Mouse (Mus musculus): ENCODE data around the gene Fam53a.

Gene Fam53a

GRCm38 (mm10) chr5:33629301-33629987, at the start of gene Fam53a, which contains the start of gene Gm9903:
Gene Fam53a, minus strand, starts transcription at chr5:33629635.
Gene Gm9903, plus strand, starts transcription at chr5:33629925.
- DNase-seq (ENCODE audit: low read depth): peak; percentile 98

DNA sequence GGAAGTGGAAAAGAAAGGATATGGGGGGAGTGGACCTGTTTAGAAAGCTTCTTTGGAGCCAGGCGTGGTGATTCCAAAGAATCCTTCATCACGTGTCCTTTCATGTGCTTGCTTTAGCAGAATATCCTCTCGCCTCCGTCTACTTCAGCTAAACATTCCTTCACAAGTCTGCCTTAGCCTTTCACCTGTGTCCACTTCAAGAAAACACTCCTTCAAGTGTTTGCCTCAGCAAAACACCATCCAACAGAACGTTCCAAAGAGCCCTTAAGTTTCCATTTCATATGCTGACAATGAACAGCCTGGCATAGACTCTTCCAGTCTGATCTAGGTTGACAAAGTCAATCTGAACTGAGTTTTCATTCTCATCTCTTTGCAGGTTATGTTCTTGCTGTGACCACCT, 48.8 kb upstream of the Fam53a start:
- no peak for DNase-seq (ENCODE audit: low read depth)

DNA sequence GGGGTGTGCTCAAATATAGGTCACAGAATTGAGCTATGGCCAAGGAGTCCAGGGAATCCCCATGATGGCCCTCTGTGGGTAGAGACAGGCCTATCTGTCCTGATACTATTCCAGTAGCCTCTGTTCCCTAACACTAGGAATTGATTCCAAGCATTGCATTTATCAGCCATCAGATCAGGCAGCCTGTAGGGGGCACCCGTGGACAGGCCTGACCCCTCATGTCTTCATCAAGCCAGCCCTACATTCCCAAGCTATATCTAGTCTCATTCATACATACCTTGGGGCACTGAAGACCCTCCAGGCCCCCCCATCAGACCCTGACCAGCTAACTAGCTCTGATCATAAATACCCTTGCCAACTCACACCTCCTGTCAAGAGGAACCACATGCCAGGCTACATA, 46.5 kb upstream of the Fam53a start:
- DNase-seq (ENCODE audit: low read depth): peak; percentile 50

GRCm38 (mm10) chr5:33674439-33674838, 45.0 kb upstream of the Fam53a start:
- no peak for DNase-seq (ENCODE audit: low read depth)

DNA sequence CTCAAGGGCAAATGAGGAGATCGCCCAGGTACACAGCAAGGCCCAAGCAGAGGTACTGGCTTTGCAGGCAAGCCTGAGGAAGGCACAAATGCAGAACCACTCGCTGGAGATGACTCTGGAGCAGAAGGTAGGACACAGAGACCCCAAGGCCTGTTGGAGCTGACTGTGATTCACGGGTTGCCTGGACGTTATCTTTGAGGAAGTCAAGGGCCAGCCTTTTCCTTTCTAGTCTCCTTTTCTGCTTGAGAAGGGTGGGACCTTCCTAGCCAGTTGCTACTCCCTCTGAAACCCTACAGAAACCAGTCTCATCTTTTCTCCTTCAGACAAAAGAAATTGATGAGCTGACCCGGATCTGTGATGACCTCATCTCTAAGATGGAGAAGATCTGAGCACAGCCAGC, 42.2 kb upstream of the Fam53a start:
- no peak for DNase-seq (ENCODE audit: low read depth)

GRCm38 (mm10) chr5:33668223-33668622, 38.8 kb upstream of the Fam53a start:
- peak; percentile 68 for DNase-seq (ENCODE audit: low read depth)

DNA sequence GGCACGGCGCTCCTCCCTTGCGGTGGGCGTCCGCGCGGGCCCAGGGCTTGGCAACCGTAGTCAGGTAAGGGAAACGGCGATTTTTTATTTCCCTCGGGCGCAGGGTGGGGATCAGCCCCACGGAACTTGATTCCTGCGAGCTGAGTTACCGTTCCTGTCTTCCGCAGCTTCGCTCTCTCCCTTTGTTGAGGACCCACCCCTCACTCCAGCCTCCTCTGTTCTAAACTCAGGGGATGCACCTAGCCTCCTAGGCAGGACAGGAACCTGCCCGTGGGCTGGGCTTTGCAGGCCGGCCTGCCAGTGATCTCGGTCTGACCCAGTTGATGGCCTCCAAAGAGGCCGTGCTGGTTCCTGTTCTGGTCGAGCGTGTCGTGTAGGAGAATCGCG, 29.2 kb upstream of the Fam53a start:
- no peak for DNase-seq (ENCODE audit: low read depth)

GRCm38 (mm10) chr5:33657787-33658663, 28.6 kb upstream of the Fam53a start, which contains the start of the genes Tacc3 and Tmem129:
Gene Tacc3, plus strand, starts transcription at chr5:33658128.
Gene Tmem129, minus strand, starts transcription at chr5:33658416.
- peak; percentile 98 for DNase-seq (ENCODE audit: low read depth)

GRCm38 (mm10) chr5:33657251-33657786, 27.9 kb upstream of the Fam53a start:
- DNase-seq (ENCODE audit: low read depth): peak; percentile 91

DNA sequence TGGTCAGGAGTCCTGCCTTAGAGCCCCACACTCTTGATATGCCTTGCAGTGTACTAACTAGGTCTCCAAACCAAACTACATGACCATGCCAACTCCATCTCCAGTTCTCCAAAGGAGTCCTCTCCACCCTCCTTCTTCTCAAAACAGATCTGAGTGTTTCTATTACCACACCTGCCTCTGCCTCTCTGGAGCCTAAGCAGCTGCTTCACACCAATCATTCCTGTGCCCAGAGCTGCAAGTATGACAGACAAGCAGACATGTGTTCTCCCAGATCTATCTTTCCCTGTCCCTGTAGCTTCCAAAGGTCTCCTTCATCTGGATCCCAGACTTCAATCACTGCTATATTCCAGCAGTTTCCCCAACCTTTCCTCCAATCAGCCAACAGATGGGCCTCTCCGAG, 27.3 kb upstream of the Fam53a start:
- no peak for DNase-seq (ENCODE audit: low read depth)

DNA sequence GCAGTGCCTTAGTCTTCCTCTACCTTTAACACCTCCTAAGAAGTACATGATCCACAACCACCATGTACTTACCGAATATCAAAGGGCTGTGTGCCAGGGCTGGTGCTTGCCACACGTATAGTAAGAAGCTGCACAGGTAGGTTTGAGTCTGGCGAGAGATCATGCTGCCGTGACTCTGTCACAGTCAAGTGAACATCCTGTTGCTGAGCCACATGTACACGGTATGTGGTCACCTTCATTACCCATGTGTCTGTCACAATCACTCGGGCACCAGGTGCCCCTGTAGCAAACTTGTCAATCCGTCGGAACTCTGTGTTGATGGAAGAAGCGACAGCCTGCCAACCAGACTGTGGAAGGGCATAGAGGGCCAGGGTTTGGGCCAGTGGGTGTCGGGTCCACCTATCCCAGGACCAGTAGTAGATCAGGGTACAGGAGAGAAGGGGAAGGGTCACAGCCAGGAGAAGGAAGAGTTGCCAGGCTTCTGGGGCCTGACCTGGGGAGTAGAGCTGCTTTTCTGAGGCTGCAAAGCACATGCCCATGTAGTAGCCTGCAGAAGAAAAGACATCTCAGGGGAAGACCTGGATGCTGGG, 25.9 kb upstream of the Fam53a start:
- no peak for DNase-seq (ENCODE audit: low read depth)

GRCm38 (mm10) chr5:33654424-33654823, 25.0 kb upstream of the Fam53a start:
- DNase-seq (ENCODE audit: low read depth): no peak

DNA sequence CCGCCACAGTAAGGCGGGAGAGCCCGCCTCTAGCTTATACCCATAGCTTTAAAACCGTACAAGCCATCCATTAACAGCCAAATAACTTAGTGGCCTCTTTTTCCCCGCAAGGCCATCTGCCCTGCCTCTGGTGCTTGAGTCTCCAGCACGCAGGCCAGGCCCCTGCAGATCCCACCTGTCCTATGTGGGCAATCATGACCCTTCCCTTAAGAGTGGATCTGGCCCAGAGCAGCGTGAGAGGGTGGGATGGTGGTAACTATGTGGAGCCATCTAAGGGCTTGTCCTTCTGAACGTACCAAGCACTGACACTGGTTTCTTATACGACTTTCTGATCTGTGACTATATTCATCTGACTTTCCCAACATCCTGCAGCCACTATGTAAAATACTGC, 23.3 kb upstream of the Fam53a start:
- no peak for DNase-seq (ENCODE audit: low read depth)

GRCm38 (mm10) chr5:33651921-33652782, 22.7 kb upstream of the Fam53a start, which contains the start of gene Slbp:
Gene Slbp, minus strand, starts transcription at chr5:33652574.
- DNase-seq (ENCODE audit: low read depth): peak; percentile 96

DNA sequence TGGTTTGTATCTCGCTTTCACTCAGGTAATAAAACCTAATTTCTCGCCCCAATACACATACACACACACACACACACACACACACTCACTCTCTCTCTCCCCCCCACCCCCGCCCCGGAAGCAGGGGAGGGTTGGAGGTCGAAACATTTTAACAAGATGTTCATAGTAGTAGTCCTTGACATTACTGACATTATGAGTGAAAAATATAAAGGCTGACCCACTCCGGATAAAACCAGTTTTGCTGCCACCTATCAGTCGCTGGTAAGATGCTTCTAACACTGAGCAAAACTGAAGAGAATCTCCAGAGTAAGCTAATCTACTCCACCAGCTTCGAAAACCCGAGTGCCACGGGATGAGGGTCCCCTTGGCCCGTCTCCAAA, 22.1 kb upstream of the Fam53a start:
- peak; percentile 73 for DNase-seq (ENCODE audit: low read depth)

GRCm38 (mm10) chr5:33651017-33651416, 21.6 kb upstream of the Fam53a start:
- no peak for DNase-seq (ENCODE audit: low read depth)

DNA sequence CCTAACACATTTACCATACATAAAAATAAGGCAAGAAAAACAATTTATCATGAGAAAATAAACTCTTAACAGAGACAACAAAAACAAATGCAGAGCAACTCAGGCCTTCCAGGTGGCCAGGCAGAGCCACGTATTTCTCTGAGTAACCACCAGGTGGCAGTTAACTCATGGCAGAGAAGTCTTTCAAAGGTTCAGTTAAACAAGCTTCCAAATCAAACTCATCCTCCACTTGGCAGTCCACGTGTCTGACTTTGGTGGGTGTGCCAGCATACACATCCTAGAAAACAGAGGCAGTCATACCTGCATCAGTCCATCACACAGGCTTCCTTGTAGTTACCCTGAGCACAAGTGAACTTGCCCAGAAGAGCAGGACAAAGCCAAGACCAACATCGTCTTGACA, 11.2 kb upstream of the Fam53a start:
- peak; percentile 73 for DNase-seq (ENCODE audit: low read depth)

- DNase-seq (ENCODE audit: low read depth): no peak
Measured at GRCm38 (mm10) chr5:33638826-33639225, 9.4 kb upstream of the Fam53a start.

DNA sequence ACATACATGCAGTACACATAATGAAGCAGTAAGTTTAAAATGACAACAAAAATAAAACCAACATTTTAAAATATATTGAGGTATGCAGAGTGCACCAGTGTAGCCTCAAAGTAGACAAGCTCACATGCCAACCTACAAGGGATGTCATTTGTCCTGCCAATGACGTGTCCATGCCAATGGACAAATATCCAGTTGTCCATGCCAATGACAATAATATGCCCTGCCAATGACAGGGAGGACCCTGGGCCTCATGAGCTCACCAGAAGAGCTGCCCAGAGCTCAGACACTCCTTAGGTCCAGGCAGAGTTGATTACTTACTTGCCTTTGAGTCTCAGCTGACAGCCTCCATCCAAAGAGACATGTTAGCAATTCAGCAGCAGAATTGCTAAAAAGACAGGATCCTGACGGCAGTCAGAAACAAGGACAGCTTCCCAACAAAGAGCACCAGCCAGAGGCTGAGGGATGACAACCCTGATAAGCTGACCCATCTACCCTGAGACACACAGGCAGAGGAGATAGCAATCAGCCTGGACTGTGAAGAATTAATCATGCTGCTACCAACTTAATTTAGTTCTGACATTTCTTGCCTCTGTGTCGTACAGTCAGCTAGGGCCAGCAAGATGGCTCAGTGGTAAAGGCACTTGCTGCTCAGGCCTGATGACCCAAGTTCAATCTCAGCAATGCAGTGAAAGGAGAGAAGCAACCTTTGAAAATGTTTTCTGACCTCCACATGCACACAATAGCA, 8.3 kb upstream of the Fam53a start:
- no peak for DNase-seq (ENCODE audit: low read depth)

GRCm38 (mm10) chr5:33635361-33635760, 5.9 kb upstream of the Fam53a start:
- DNase-seq (ENCODE audit: low read depth): no peak

DNA sequence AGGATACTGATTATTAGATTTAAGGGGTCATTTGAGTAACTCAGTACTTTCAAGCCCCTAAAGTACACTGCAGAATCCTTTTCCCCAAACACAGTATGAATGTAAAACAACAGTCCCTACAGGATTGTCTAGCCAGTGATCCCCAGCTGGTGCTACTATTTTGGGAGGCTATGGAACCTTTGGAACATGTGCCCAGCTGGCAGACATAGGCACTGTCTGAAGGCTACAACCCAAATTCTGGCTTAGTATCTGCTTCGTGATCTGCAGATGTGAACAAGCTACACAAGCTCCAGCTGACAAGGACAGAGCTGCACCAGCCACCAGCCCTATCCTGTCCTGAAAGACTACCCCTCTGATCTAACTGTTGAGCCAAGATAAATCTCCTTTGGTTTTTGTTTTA, 3.1 kb upstream of the Fam53a start:
- DNase-seq (ENCODE audit: low read depth): no peak

All from induced T-regulatory cell, adult 2 months (primary cell).